ENCODE assay signal across 8 mouse cellular contexts in genomic region chr2:120850424-120851082, GRCm38 (mm10). TPM values are rescaled to one million over a fixed set of nuclear protein-coding genes. Genes with fewer than 3 reads are reported as not detected.
DNase-seq lines count a peak whose midpoint lies in the region; ATAC-seq lines count a peak whose summit lies in the region.

Ttbk2 (minus strand) TSS chr2:120850604.

- peak within 1 kb of the TSS; percentile 93 for H3K4me3 ChIP-seq in hindbrain, embryonic 16.5 days (ENCODE audit: low read length)
- H3K4me3 ChIP-seq in macrophage (ENCODE audit: inconsistent target) = peak within 1 kb of the TSS; percentile 58

- H3K36me3 ChIP-seq in hindbrain, embryonic 16.5 days (ENCODE audit: control insufficient read depth, insufficient read depth, low read length) = no peaks in the 10 kb centered on the region
- H3K36me3 ChIP-seq in macrophage (ENCODE audit: inconsistent target) = no peaks in the 10 kb centered on the region

- under 1% methylated on average over 39 of the region's 39 CpGs for WGBS in hindbrain, embryonic 16.5 days
- WGBS in macrophage (ENCODE audit: missing documents) = 3% methylated on average over 39 of the region's 39 CpGs

- peak within 1 kb of the TSS; percentile 69 for H3K4me2 ChIP-seq in hindbrain, embryonic 16.5 days (ENCODE audit: low read length)

- peak; percentile 100 for ATAC-seq in hindbrain, embryonic 16.5 days

- H3K9me3 ChIP-seq in hindbrain, embryonic 16.5 days (ENCODE audit: control insufficient read depth, low read length) = no peaks in the 10 kb centered on the region

- peak within 1 kb of the TSS; percentile 95 for H3K9ac ChIP-seq in hindbrain, embryonic 16.5 days (ENCODE audit: low read depth, low read length)

- DNase-seq in WW6 (ENCODE audit: low read depth, low spot score) = peak; percentile 89
- peak; percentile 99 for DNase-seq in cerebellum, postnatal 4 days (ENCODE audit: low spot score in 2 of 2)
- peak; percentile 98 for DNase-seq in gastrocnemius, adult 18-20 months (ENCODE audit: low spot score)
- DNase-seq in left cerebral cortex, adult 18-20 months (ENCODE audit: low spot score in 2 of 2) = peak; percentile 98 to 99
- peak; percentile 99 for DNase-seq in right cerebral cortex, adult 18-20 months
- peak; percentile 93 for DNase-seq in urinary bladder, postnatal 10 days (ENCODE audit: low spot score)

- peaks cover 6% of the 10 kb centered on the region for H3K4me1 ChIP-seq in hindbrain, embryonic 16.5 days (ENCODE audit: control insufficient read depth, insufficient read depth, low read depth, low read length)

- no peaks in the 10 kb centered on the region for H3K27me3 ChIP-seq in hindbrain, embryonic 16.5 days (replicated peaks; ENCODE audit: control insufficient read depth, insufficient read depth, low read length)

- peak within 1 kb of the TSS; percentile 90 for H3K27ac ChIP-seq in hindbrain, embryonic 16.5 days (ENCODE audit: low read depth, low read length)
- no peak within 1 kb of the TSS for H3K27ac ChIP-seq in macrophage

- peaks cover 4% of the 10 kb centered on the region; the same call in 1 of the 2 replicates for H3K79me2 ChIP-seq in macrophage (ENCODE audit: inconsistent target)

RNA-seq across cellular contexts. Expression of gene Ttbk2, which starts in this region (rescaled TPM):
- total RNA-seq in gastrocnemius, adult 18-20 months (2021) = 10 to 100 TPM in 1 of 2 experiments, 1 to 10 TPM in 1; 9.3 to 10.1 TPM
- polyA plus RNA-seq in hindbrain, embryonic 16.5 days (2015; fragmentation: Nextera tagmentation; extraction: Ambion mirVana) = 11.1 and 11.5 TPM in 2 replicates
- total RNA-seq in left cerebral cortex, adult 18-20 months (2021) = 10 to 100 TPM; 89.8 to 93.3 TPM
- total RNA-seq in macrophage (2018; cell fraction: chromatin; rRNA removed) = 10 to 100 TPM in 22 of 26 experiments, 1 to 10 TPM in 4; 1.9 to 28.5 (median 16.4) TPM
- total RNA-seq in macrophage (2018; cell fraction: cytosol; rRNA removed) = 1 to 10 TPM; 3.2 to 7.8 (median 5.0) TPM
- total RNA-seq in macrophage (2018; cell fraction: nucleus; rRNA removed) = 10 to 100 TPM in 12 of 26 experiments, 1 to 10 TPM in 14; 3.4 to 26.4 (median 9.9) TPM
- 2.8 to 3.3 TPM (median 3.0 TPM) in 3 replicates for polyA plus RNA-seq in macrophage (2018)

Comparison
In these comparisons a context has a peak if more than half of its experiments do, and no peak if none do; other contexts are left out.
1. RNA of gene Ttbk2 (total RNA-seq): 89.8 to 93.3 TPM in left cerebral cortex, adult 18-20 months; 9.3 to 10.1 TPM in gastrocnemius, adult 18-20 months; every median in the first group is over 4 times any median in the second.
2. Peak in every context shown above with its lines, with median percentiles within 50 percentile points of each other: DNase-seq.